Mouse (Mus musculus) left cerebral cortex, adult 11 months (tissue): Measurements from ENCODE around the gene Pidd1.
A peak's percentile ranks its signal among the peaks of the same experiment; 100 is the strongest.
"Not testable (repeated sequence)": the region's sequence is repeated elsewhere in the genome, so short reads cannot be mapped to it uniquely, and the experiment has no call there.

Experiments used
- DNase-seq: peaks from one replicate; pipeline ENCODE4 v3.0.0; 2022; ENCODE audit warnings: low spot score

Pidd1 gene

DNA sequence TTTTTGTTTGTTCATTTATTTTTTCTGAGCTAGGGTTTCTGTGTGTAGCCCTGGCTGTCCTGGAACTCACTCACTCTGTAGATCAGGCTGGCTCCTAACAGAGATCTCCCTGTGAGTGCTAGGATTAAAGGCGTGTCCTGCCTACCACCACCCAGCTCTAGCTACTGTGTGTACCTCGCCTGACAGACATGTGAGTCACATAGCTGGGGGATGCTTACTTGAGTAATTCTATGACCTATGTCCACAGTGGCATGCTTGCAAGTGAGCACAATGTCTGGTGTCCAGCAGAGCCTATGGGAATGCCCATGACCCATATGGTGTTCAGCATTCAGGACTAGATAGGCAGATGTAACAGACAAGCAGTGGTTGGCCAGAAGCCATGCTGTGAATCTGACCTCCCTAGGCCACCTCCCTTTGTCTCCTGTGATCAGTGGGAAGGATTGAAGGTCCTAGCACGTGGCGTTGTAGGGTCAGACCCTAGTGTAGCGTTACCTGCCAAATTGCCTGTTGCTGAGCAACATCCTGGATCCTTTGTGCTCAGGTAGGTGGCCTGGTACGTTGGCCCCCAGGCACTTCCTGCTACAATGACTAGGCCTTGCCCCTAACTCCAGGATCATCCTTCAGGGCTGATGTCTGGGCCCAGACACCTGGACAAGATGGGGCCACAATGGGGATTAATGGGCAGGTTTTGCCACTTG is 27.5 kb downstream of the Pidd1 start:
- DNase-seq, result no peak

GRCm38 (mm10) chr7:141413809-141414584 is 29.8 kb downstream of the Pidd1 start, which contains the start of gene Gatd1:
Gene Gatd1, minus strand, starts transcription at chr7:141414136.
- DNase-seq, result peak; percentile 96

GRCm38 (mm10) chr7:141413331-141413730 is 30.5 kb downstream of the Pidd1 start:
- DNase-seq, result no peak

DNA sequence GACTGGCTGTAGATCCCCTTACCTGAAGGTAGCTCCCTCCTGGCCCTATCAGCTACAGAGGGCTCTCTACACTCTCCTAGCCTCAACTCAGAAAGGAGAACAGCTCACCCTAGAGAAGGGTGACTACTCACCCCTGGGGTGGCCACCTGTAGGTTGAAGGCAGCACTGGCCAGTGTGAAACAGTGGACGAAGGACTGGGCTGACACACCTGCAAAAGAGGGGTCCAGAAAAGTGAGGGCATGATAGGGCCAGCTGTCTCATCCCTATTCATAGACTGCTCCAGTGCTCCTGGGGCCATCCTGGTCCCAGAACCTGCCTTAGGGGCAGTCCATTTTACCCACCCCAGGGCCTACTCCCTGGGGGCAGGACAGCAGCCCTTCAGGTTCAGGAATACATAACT is 32.2 kb downstream of the Pidd1 start:
- DNase-seq, result no peak

DNA sequence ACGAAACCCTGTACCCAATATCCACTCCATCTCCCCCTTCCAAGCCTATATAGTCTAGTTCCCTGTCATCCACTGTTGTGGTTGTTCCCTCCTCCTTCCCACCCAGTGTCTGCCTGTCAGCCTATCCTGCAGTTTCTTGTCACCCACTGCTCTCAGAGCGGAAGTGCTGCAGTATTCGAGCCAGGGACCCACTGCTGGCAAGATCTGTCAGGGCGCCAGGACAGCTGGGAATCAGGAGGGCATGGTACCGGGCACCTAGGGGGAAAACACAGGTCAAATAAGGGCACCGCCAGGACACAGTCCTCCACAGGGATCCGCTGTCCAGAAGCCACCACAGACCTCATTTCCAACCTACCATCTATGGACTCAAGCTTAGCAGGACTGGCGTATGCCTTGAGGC is 33.2 kb downstream of the Pidd1 start:
- DNase-seq, result no peak

DNA sequence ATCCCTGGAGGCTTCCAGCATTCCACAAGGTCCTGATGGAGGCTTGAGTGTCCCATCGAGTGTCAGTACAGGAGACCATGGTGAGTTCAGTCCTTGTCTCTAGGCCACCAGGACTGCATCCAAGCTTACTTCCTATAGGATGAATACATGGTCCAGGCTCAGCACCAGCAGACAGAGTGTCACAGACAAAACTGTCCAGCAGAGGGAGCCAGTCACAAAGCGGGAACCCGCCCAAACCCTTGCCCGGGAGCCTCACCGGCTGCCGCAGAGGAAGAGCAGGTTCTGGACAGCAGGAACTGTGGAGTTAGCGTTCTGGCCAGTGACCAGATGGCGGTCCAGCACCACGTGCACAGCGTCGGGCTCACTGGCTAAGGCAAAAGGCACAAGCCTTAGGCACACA is 35.0 kb downstream of the Pidd1 start:
- peak; percentile 79 for DNase-seq

DNA sequence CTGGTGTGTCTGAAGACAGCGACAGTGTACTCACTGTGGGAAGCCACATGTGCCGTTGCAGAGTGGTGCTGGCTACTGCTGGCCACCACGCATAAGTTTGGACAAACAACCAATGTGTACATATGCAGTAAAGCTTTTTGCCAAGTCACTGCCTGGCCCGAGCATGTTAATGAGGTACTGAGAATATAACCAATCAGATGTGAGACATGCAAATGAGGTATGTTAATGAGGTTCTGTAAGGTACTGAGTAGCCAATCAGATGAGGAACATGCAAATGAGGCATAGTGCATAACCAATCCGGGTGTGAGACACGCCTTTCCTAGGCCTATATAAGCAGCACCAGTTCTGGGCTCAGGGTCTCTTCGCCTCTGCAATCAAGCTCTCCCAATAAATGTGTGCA is 36.2 kb downstream of the Pidd1 start:
- not testable (repeated sequence) for DNase-seq

GRCm38 (mm10) chr7:141405466-141405865 is 38.4 kb downstream of the Pidd1 start:
- DNase-seq, result no peak

DNA sequence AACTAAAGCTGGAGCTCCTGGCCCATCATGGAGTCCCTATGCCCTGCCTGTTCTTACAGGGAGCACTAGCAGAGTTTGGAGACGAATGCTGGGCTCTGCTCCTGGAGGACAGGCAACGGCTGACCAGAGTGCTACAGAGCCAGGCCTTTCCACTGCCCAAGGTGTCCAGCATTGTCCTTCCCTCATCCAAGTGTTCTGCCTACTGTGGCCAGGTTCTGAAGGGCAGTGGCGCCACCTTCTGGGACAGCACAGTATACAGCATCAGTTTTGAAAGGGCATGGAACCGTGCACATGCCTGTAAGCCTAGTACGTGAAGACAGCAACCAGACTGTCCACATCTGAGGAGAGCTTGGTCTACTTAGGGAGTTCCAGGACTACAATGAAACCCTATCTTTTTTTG is 40.5 kb downstream of the Pidd1 start:
- DNase-seq, result no peak

GRCm38 (mm10) chr7:141395348-141395747 is 48.5 kb downstream of the Pidd1 start:
- no peak for DNase-seq

DNA sequence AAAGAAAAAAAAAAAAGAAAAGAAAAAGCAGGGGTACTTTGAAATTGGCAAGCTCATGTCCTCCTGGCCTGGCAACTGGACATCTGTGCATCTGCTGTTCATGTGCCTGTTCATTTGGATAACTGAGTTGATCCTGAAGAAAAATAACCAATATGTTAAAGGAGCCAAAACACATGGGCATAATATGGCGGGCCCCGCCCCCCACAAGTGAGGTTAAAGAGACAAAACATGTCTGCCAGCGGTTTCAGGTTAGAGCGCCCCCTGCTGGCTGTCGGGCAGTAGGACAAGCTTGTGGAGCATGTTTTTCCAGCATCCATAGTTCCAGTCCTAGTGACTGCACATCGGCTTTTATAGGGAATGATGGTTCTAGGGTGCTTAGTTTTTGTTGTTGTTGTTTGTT is 49.1 kb downstream of the Pidd1 start:
- no peak for DNase-seq

GRCm38 (mm10) chr7:141394158-141394557 is 49.7 kb downstream of the Pidd1 start:
- DNase-seq, result no peak

- no peak for DNase-seq
These were observed 51.1 kb downstream of the Pidd1 start for GRCm38 (mm10) chr7:141392552-141393222.

- DNase-seq, result peak; percentile 93
These were observed 51.9 kb downstream of the Pidd1 start, which contains the start of gene Taldo1 for GRCm38 (mm10) chr7:141391625-141392551. Gene Taldo1, plus strand, starts transcription at chr7:141392199.

GRCm38 (mm10) chr7:141390326-141391259 is 53.2 kb downstream of the Pidd1 start:
- DNase-seq, result no peak

- DNase-seq, result no peak
These were observed 55.2 kb downstream of the Pidd1 start for GRCm38 (mm10) chr7:141388487-141389109.
